Comparison of ENCODE assay signal across 9 mouse cellular contexts in the genomic region with DNA sequence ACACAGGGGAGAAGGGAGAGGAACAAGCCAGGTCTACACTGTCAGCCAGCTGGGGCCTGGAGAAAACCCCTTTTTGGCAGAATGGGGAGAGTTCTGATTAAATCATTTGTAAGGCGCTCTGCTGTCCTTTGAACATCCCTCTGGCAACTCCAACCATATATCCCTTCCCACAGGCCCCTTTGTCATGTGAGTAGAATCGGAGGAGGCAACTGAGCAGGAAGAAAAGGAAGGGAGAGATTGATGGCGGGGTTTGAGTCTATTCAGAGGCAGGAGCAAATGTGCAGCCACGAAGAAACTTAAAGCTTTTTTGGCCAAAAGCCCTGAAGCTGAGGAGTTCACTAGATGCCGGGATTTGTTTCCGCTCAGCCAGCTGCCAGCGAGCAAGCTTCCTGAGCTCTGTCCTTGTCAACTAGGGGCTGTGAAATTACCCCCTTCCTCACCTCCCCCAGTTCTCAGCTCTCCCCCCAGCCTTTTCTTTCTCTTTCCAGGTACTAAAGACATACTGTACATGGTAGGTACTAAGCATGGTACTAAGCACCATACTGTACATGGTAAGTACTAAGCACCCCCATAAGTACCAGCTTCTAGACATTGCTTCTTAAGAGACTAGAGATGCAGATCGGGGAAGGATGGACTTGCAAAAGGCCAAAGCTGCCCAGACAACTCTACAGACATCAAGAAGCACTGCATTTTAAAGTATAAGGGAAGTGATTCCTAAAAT.
DNase-seq lines count a peak whose midpoint lies in the region; ATAC-seq lines count a peak whose summit lies in the region.
"Had no signal": no experiment of that assay in that cellular context is flagged by ENCODE, and none has a peak within 500 bp of the region (broad histone marks: within the 10 kb centered on the region; RNA-seq: fewer than 3 reads in every experiment).

No protein-coding gene starts in this region.

- no peaks in the 10 kb centered on the region for H3K27me3 ChIP-seq in kidney, embryonic 16.5 days (ENCODE audit: insufficient read depth, low read length)
- no peaks in the 10 kb centered on the region for H3K27me3 ChIP-seq in intestine, embryonic 16.5 days (replicated peaks; ENCODE audit: control insufficient read depth, insufficient read depth, low read length)

- WGBS in kidney, embryonic 16.5 days = 22% methylated on average over 8 of the region's 8 CpGs
- 45% methylated on average over 8 of the region's 8 CpGs for WGBS in intestine, embryonic 16.5 days

- H3K36me3 ChIP-seq in kidney, embryonic 16.5 days (ENCODE audit: insufficient read depth, low read length) = no peaks in the 10 kb centered on the region
- no peaks in the 10 kb centered on the region for H3K36me3 ChIP-seq in intestine, embryonic 16.5 days (ENCODE audit: control insufficient read depth, insufficient read depth, low read length)

- 0 out of 2 replicates have a peak overlapping the region, but pooled peaks have one; percentile 13 for H3K4me2 ChIP-seq in kidney, embryonic 16.5 days (replicated peaks; ENCODE audit: low read depth, low read length)
- no peak overlapping the region for H3K4me2 ChIP-seq in intestine, embryonic 16.5 days (ENCODE audit: low read depth, low read length)

- H3K9me3 ChIP-seq in kidney, embryonic 16.5 days (ENCODE audit: low read length) = no peaks in the 10 kb centered on the region
- no peaks in the 10 kb centered on the region for H3K9me3 ChIP-seq in intestine, embryonic 16.5 days (ENCODE audit: control insufficient read depth, low read length)

- DNase-seq in adrenal gland, adult 2 months = peak; percentile 5
- DNase-seq in adrenal gland, adult 18-20 months (ENCODE audit: low spot score in 2 of 2) = no peak
- no peak for DNase-seq in kidney, adult 8-10 months
- peak; percentile 74 for DNase-seq in Muller cell, postnatal 12 days (ENCODE audit: inconsistent ontology term)
- no peak for DNase-seq in spleen, adult 12 weeks (ENCODE audit: low spot score)
- DNase-seq in left cerebral cortex, adult 18-20 months (ENCODE audit: low spot score in 2 of 2) = no peak

- ATAC-seq in kidney, embryonic 16.5 days (ENCODE audit: low FRiP score, low TSS enrichment) = peak; percentile 79
- peak; percentile 59; the same call in 1 of the 2 replicates for ATAC-seq in intestine, embryonic 16.5 days

- H3K9ac ChIP-seq in kidney, embryonic 16.5 days (replicated peaks; ENCODE audit: low read length) = no peak overlapping the region
- H3K9ac ChIP-seq in intestine, embryonic 16.5 days (ENCODE audit: low read depth, low read length) = no peak overlapping the region

- peaks cover 5% of the 10 kb centered on the region for H3K4me1 ChIP-seq in kidney, embryonic 16.5 days (ENCODE audit: insufficient read depth, low read length)
- H3K4me1 ChIP-seq in intestine, embryonic 16.5 days (ENCODE audit: control insufficient read depth, insufficient read depth, low read length) = peaks cover 9% of the 10 kb centered on the region; the same call in 1 of the 2 replicates

- no peak overlapping the region for H3K4me3 ChIP-seq in kidney, embryonic 16.5 days (ENCODE audit: low read length)
- no peak overlapping the region for H3K4me3 ChIP-seq in intestine, embryonic 16.5 days (ENCODE audit: low read length)
- H3K4me3 ChIP-seq: myocyte had no signal

- peak overlapping the region; percentile 25 for H3K27ac ChIP-seq in kidney, embryonic 16.5 days (ENCODE audit: low read length)
- no peak overlapping the region for H3K27ac ChIP-seq in intestine, embryonic 16.5 days (ENCODE audit: low read length)

Comparison
In these comparisons a context has a peak if more than half of its experiments do, and no peak if none do; other contexts are left out.
1. DNase-seq: peak in adrenal gland, adult 2 months (single experiment) and Muller cell, postnatal 12 days (single experiment); none in adrenal gland, adult 18-20 months (0 of 2), kidney, adult 8-10 months (0 of 2), spleen, adult 12 weeks (single experiment) and left cerebral cortex, adult 18-20 months (0 of 2).